Mouse (Mus musculus) kidney, adult 2 months (tissue): ENCODE measurements around the gene Treml1. TPM values are rescaled to one million over a fixed set of nuclear protein-coding genes. Genes with fewer than 3 reads are reported as not detected.

Source experiments
- DNase-seq: peaks from one replicate; pipeline ENCODE4 v3.0.0; 2021
- H3K27ac ChIP-seq: fragments of 200-500 bp; 2 replicates; pipeline ENCODE4 v1.5.1; 2012; ENCODE audit warnings: low read depth, low read length, control low read depth, inconsistent platforms; ENCODE audit not compliant: insufficient read depth
- H3K27me3 ChIP-seq: fragments of 200-500 bp; replicated peaks from 2 replicates; pipeline ENCODE4 v1.6.1; 2012; ENCODE audit warnings: mild to moderate bottlenecking, moderate library complexity, low read length, inconsistent platforms; ENCODE audit not compliant: control insufficient read depth, insufficient read depth
- H3K36me3 ChIP-seq: fragments of 200-500 bp; 2 replicates; pipeline ENCODE4 v1.6.1; 2012; ENCODE audit warnings: mild to moderate bottlenecking, moderate library complexity, low read length, inconsistent platforms; ENCODE audit not compliant: control insufficient read depth, insufficient read depth
- H3K4me1 ChIP-seq: fragments of 200-500 bp; 2 replicates; pipeline ENCODE4 v1.6.1; 2011; ENCODE audit warnings: low read length; ENCODE audit not compliant: control insufficient read depth, insufficient read depth
- H3K4me3 ChIP-seq: fragments of 200-500 bp; 2 replicates; pipeline ENCODE4 v1.5.1; 2011; ENCODE audit warnings: mild to moderate bottlenecking, low read depth, low read length, control low read depth; ENCODE audit not compliant: insufficient read depth
- CTCF ChIP-seq: fragments of 200-500 bp; conservative IDR thresholded peaks from 2 replicates; pipeline ENCODE4 v1.5.1; 2011; ENCODE audit warnings: low read depth, mild to moderate bottlenecking, control low read depth, low read length, moderate library complexity, mixed read lengths; ENCODE audit not compliant: insufficient read depth, insufficient read length
- POLR2A ChIP-seq: fragments of 200-500 bp; IDR thresholded peaks from one replicate; pipeline ENCODE4 v1.6.1; 2011; ENCODE audit warnings: low read depth, low read length, control low read depth
- WGBS: fragments of 180-500 bp; shearing (Covaris S2); methylation state at CpG from one replicate; pipeline ENCODE4 v1.1.7; 2018; 5-methylcytosine and 5-hydroxymethylcytosine counted together
- polyA plus RNA-seq: library from polyadenylated mRNA; depleted of rRNA; stranded (reverse); fragments of >200 nt; gene quantifications from 2 replicates; pipeline ENCODE4 v1.2.3, GENCODE M21; 2012

Treml1 gene
- polyA plus RNA-seq, 1 experiment = 0.09 TPM

DNA sequence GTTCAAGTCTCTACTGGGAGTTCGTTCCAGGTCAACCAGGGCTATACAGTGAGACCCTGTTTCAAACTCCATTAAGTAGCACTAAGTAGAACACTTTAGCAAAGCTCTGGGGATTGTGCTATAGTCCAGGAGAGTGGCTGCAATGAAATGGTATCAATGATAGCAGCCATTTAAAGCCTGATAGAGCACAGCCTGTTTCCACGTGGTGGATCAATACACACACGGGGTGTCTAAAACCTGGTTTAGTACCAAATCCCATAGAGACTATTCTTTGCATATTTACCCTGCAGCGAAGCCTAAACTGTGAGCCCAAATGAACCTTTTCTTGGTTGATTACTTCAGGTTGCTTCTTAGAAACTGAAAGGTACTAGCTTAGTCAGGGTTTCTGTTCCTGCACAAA lies 42.0 kb downstream of the Treml1 start:
- 87% methylated on average over 4 of the region's 4 CpGs for WGBS
- Histone ChIP-seq H3K36me3 (peaks cover 2% of the 10 kb centered on the region; the same call in 1 of the 2 replicates), H3K27ac (no peak overlapping the region), H3K4me3 (no peak overlapping the region), H3K4me1 (0 out of 2 replicates have a peak, but pooled peaks cover 4% of the 10 kb centered on the region), H3K27me3 (no peaks in the 10 kb centered on the region)
- TF ChIP-seq POLR2A (no peak), CTCF (no peak)
- no peak for DNase-seq

DNA sequence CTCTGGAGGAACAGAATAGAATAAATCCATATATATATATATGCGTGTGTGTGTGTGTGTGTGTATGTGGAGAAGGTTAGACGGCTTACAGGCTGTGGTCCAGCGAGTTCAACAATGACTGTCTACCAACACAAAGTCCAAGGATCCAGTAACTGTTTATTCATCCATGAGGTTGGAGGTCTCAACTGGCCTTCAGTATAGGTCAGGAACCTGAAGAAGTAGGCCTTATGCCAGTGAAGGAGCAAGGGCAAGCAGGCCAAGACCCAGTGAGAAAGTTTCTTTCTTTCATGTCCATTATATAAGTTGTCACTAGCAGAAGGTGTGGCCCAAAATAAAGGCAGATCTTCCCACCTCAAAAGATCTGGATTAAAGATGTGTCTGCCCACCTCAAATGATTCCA lies 43.0 kb downstream of the Treml1 start:
- TF ChIP-seq CTCF (no peak), POLR2A (no peak)
- 70% methylated on average over 3 of the region's 3 CpGs for WGBS
- no peaks in the 10 kb centered on the region for H3K27me3 ChIP-seq
- H3K4me3 ChIP-seq = no peak overlapping the region
- 0 out of 2 replicates have a peak, but pooled peaks cover 4% of the 10 kb centered on the region for H3K4me1 ChIP-seq
- peak; percentile 62 for DNase-seq
- H3K36me3 ChIP-seq = peaks cover 2% of the 10 kb centered on the region; the same call in 1 of the 2 replicates
- no peak overlapping the region for H3K27ac ChIP-seq

- WGBS = 78% methylated on average over 2 of the region's 2 CpGs
- no peak overlapping the region for H3K27ac ChIP-seq
- H3K36me3 ChIP-seq = peaks cover 2% of the 10 kb centered on the region; the same call in 1 of the 2 replicates
- no peak overlapping the region for H3K4me3 ChIP-seq
- TF ChIP-seq POLR2A (no peak), CTCF (no peak)
- H3K27me3 ChIP-seq = no peaks in the 10 kb centered on the region
- no peak for DNase-seq
- 0 out of 2 replicates have a peak, but pooled peaks cover 4% of the 10 kb centered on the region for H3K4me1 ChIP-seq
These were observed 44.1 kb downstream of the Treml1 start for GRCm38 (mm10) chr17:48403848-48404247.

DNA sequence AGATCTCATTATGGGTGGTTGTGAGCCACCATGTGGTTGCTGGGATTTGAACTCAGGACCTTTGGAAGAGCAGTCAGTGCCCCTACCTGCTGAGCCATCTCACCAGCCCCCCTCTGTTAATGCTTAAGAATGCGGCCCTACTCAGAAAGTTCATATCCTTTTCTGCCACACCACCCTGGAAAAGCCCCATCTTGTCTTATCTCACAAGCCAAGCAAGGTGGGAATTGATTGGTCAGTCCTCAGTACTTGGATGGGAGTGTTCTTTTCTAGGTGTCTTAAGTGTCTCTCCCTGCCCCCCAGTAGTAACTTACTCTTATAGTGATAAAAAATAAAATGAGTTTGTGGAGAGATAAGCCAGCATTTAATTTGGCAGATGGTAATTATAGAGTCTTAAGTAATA lies 45.0 kb downstream of the Treml1 start:
- peaks cover 1% of the 10 kb centered on the region; the same call in 1 of the 2 replicates for H3K36me3 ChIP-seq
- no peak overlapping the region for H3K27ac ChIP-seq
- H3K4me3 ChIP-seq = no peak overlapping the region
- no peaks in the 10 kb centered on the region for H3K27me3 ChIP-seq
- no peak for DNase-seq
- 84% methylated on average over 1 of the region's 1 CpGs for WGBS
- no peak for TF ChIP-seq POLR2A
- TF ChIP-seq CTCF = no peak
- H3K4me1 ChIP-seq = 0 out of 2 replicates have a peak, but pooled peaks cover 4% of the 10 kb centered on the region

DNA sequence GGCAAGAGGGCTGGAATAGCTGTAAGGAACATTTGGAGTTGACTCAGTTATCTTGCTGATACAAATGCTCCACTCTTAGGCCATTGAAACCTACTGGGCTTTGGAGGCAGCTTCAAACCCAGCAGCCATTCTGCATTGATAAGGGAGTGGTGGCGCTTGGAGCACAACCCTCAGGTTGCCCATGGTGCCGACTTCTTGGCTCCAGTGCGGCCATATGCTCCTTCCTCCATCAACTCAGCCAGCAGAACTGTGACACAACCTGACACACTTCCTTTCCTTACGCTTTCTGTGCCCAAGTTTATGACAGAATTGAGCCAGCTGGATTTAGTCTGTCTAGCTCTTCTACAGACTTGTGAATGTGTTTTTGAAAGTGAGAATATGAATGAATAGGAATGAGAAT lies 47.4 kb downstream of the Treml1 start:
- no peaks in the 10 kb centered on the region for H3K36me3 ChIP-seq
- no peak for DNase-seq
- peaks cover 7% of the 10 kb centered on the region; the same call in 1 of the 2 replicates for H3K4me1 ChIP-seq
- H3K4me3 ChIP-seq = no peak overlapping the region
- no peak for TF ChIP-seq POLR2A
- no peak for TF ChIP-seq CTCF
- H3K27me3 ChIP-seq = no peaks in the 10 kb centered on the region
- 83% methylated on average over 4 of the region's 4 CpGs for WGBS
- no peak overlapping the region for H3K27ac ChIP-seq

DNA sequence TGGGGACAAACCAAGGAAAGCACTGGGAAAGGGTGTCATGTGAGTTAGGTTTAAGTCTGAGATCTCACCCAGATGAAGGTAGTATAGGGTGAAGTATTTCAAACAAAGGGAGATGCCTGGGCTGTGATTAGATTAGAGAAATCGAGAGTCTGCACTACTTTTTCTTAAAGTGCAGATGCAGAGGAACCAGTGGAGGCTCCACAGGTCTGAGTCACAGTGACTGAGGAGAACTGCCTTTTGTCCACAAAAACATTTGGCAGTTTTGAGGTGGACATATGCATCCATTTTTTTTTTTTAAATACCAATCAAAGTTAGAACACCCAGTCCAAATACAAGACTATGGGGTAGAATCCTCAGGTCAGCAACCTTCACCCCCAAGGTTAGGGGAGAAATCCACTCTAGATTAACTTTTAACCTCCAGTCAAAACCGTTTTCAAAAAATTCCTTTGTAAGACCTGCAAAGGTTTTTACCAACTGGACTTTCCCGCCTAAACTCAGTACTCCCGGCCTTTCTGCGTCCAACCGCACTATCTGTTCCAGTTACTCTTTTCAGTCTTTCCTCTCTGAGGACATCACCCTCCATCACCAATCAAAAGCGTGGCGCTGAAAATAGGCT lies 48.3 kb downstream of the Treml1 start:
- no peaks in the 10 kb centered on the region for H3K36me3 ChIP-seq
- H3K4me3 ChIP-seq = peak overlapping the region; percentile 86
- no peak for TF ChIP-seq CTCF
- no peak for TF ChIP-seq POLR2A
- H3K4me1 ChIP-seq = peaks cover 7% of the 10 kb centered on the region; the same call in 1 of the 2 replicates
- peak overlapping the region; percentile 98 for H3K27ac ChIP-seq
- DNase-seq = peak; percentile 54
- no peaks in the 10 kb centered on the region for H3K27me3 ChIP-seq
- 8% methylated on average over 8 of the region's 8 CpGs for WGBS

DNA sequence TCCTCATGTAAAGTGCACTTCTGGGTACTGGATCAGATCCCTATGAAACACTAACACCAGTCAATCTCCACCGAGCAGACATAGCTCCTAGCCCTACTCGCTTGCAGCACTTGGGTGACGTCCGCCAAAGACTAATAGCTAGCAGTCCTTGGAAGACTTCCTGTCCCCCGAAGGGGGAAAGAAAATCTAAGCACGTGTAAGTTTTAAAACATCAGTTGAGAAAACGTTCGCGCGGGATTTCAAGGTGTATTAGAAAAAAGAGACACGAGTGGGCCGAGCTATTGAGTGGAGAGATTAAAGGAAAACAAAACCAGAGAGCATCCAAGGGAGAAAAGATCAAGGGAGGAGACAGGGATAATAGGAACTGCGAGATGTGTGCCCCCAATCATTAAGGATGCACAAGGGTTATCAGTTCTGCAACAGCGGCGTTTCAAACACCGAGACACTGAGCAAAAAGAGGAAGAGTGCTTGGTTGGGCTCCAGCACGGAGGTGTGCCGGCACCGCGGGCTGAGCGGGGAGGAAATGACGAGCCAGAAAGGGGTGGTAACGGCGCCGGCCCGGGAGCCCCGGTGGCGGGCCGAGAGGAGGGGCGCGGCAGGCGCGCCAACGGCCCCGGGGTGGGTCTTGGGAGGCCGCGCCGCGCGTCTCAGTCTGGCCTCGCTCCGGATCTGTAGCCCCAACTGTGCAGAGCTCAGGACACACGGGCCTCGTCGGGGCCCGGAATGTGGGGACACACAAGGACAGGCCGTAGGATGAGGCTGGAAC lies 49.0 kb downstream of the Treml1 start:
- Histone ChIP-seq H3K27ac (peak overlapping the region; percentile 98), H3K4me3 (peak overlapping the region; percentile 86), H3K36me3 (no peaks in the 10 kb centered on the region; the same call in 1 of the 2 replicates), H3K4me1 (peaks cover 7% of the 10 kb centered on the region; the same call in 1 of the 2 replicates), H3K27me3 (no peaks in the 10 kb centered on the region)
- WGBS = under 1% methylated on average over 47 of the region's 47 CpGs
- peak; percentile 81 for DNase-seq
- TF ChIP-seq CTCF (no peak), POLR2A (no peak)
